Mouse (Mus musculus) spleen, adult 2 months (tissue): Measurements from ENCODE around the gene Htra2. TPM values are rescaled to one million over a fixed set of nuclear protein-coding genes. Genes with fewer than 3 reads are reported as not detected.

Experiments used
- DNase-seq, 2 experiments: peaks; one replicate each; pipeline versions ENCODE4 v3.0.0 to v3.0.0-alpha.2; 2012 to 2021; ENCODE audit warnings: low spot score in 2 of 2, low read depth in 1 of 2
- H3K27ac ChIP-seq: fragments of 200-500 bp; 2 replicates; pipeline ENCODE4 v1.5.1; 2012; ENCODE audit warnings: low read length, inconsistent platforms; ENCODE audit not compliant: insufficient read depth
- H3K27me3 ChIP-seq: fragments of 200-500 bp; 2 replicates; pipeline ENCODE4 v1.6.1; 2012; ENCODE audit warnings: mild to moderate bottlenecking, moderate library complexity, low read length, inconsistent platforms; ENCODE audit not compliant: control insufficient read depth, insufficient read depth
- H3K36me3 ChIP-seq: fragments of 200-500 bp; 2 replicates; pipeline ENCODE4 v1.6.1; 2012; ENCODE audit warnings: mild to moderate bottlenecking, low read length, inconsistent platforms; ENCODE audit not compliant: control insufficient read depth, insufficient read depth
- H3K4me1 ChIP-seq: fragments of 200-500 bp; 2 replicates; pipeline ENCODE4 v1.6.1; 2011; ENCODE audit warnings: inconsistent platforms; ENCODE audit not compliant: control insufficient read depth, insufficient read depth, insufficient read length
- H3K4me3 ChIP-seq: fragments of 200-500 bp; 2 replicates; pipeline ENCODE4 v1.5.1; 2011; ENCODE audit warnings: mild to moderate bottlenecking, inconsistent platforms; ENCODE audit not compliant: insufficient read depth, insufficient read length; ENCODE audit errors: extremely low read depth
- CTCF ChIP-seq: fragments of 200-500 bp; IDR thresholded peaks from 2 replicates; pipeline ENCODE4 v1.5.1; 2011; ENCODE audit warnings: mild to moderate bottlenecking, inconsistent platforms; ENCODE audit not compliant: insufficient read depth, insufficient read length, insufficient replicate concordance; ENCODE audit errors: extremely low read depth
- POLR2A ChIP-seq: fragments of 200-500 bp; IDR thresholded peaks from 2 replicates; pipeline ENCODE4 v1.6.1; 2011; ENCODE audit warnings: low read depth, low read length, inconsistent platforms
- WGBS: fragments of 180-500 bp; shearing (Covaris S2); methylation state at CpG from one replicate; pipeline ENCODE4 v1.1.7; 2018; 5-methylcytosine and 5-hydroxymethylcytosine counted together
- polyA plus RNA-seq: library from polyadenylated mRNA; depleted of rRNA; stranded (reverse); fragments of >200 nt; gene quantifications from 2 replicates; pipeline ENCODE4 v1.2.3, GENCODE M21; 2012

Htra2 gene
- polyA plus RNA-seq, 1 experiment, result 59.1 TPM

GRCm38 (mm10) chr6:83043993-83044392 lies 11.1 kb downstream of the Htra2 start:
- TF ChIP-seq CTCF (no peak), POLR2A (no peak)
- H3K27me3 ChIP-seq, result no peaks in the 10 kb centered on the region
- WGBS, result 92% methylated on average over 5 of the region's 5 CpGs
- no peak overlapping the region; the same call in 1 of the 2 replicates for H3K27ac ChIP-seq
- no peak for DNase-seq
- no peaks in the 10 kb centered on the region for H3K36me3 ChIP-seq
- H3K4me3 ChIP-seq, result no peak overlapping the region
- H3K4me1 ChIP-seq, result peaks cover 5% of the 10 kb centered on the region; the same call in 1 of the 2 replicates

GRCm38 (mm10) chr6:83043561-83043960 lies 11.5 kb downstream of the Htra2 start:
- TF ChIP-seq CTCF (no peak), POLR2A (no peak)
- Histone ChIP-seq H3K27me3 (no peaks in the 10 kb centered on the region), H3K4me3 (no peak overlapping the region), H3K4me1 (peaks cover 7% of the 10 kb centered on the region; the same call in 1 of the 2 replicates), H3K36me3 (no peaks in the 10 kb centered on the region), H3K27ac (no peak overlapping the region; the same call in 1 of the 2 replicates)
- DNase-seq, result no peak
- whole genome bisulfite sequencing, result 87% methylated on average over 6 of the region's 6 CpGs

DNA sequence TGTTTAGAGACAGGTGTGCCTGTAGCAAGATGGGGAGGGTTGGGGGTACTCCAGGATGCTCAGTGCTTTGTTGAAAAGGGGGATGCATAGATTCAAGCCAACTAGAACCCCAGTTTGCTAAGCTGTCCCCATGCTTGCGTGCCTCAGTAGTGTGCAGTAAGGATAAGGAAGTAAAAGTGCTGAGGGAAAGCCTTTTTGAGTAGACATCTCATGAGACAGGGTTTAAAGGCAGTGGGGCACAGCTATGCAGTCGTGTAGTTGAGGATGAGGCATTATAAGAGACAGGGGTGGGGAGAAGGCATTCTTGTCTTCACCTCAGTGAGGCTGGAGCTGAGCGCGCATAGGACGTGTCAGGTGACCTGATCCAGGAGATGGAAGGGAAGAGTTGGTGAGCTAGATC lies 14.5 kb downstream of the Htra2 start:
- peaks cover 11% of the 10 kb centered on the region; the same call in 1 of the 2 replicates for H3K4me1 ChIP-seq
- H3K27me3 ChIP-seq, result no peaks in the 10 kb centered on the region
- H3K4me3 ChIP-seq, result no peak overlapping the region
- TF ChIP-seq POLR2A, result no peak
- no peak for TF ChIP-seq CTCF
- 83% methylated on average over 5 of the region's 5 CpGs for WGBS
- H3K36me3 ChIP-seq, result no peaks in the 10 kb centered on the region
- DNase-seq, result no peak
- H3K27ac ChIP-seq, result 0 out of 2 replicates have a peak overlapping the region, but pooled peaks have one; percentile 48

DNA sequence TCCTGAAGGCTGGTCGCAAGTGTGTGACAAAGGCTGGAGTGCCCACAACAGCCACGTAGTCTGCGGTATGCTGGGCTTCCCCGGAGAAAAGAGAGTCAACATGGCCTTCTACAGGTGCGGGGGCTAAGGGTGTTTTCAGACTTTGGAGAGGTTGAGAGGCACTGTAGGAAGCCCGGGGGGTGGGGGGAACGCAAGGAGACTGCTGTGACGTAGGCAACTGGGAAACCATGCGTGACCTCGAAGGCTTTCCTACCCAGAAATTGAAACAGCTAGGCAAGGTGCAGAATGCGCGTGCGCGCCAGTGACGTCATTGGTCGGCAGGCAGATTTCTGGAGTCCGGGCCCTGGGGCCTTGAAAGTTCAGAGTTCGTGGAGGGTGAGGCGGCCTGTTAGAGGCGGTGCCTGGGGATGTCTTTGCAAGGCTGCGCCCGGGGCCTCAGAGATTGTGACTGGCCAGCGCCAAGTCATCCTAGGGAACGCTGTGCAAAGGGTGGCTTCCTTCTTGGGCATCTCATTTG lies 16.5 kb downstream of the Htra2 start:
- DNase-seq, result peak; percentile 81 to 94
- H3K27me3 ChIP-seq, result no peaks in the 10 kb centered on the region
- TF ChIP-seq POLR2A (no peak), CTCF (no peak)
- peak overlapping the region; percentile 51 for H3K4me3 ChIP-seq
- H3K27ac ChIP-seq, result peak overlapping the region; percentile 85
- 23% methylated on average over 24 of the region's 24 CpGs for WGBS
- H3K36me3 ChIP-seq, result no peaks in the 10 kb centered on the region
- peaks cover 7% of the 10 kb centered on the region; the same call in 1 of the 2 replicates for H3K4me1 ChIP-seq

- TF ChIP-seq CTCF (no peak), POLR2A (no peak)
- no peak overlapping the region for H3K4me3 ChIP-seq
- no peaks in the 10 kb centered on the region for H3K27me3 ChIP-seq
- H3K36me3 ChIP-seq, result peaks cover under 1% of the 10 kb centered on the region; the same call in 1 of the 2 replicates
- no peak overlapping the region for H3K27ac ChIP-seq
- WGBS, result 95% methylated on average over 8 of the region's 8 CpGs
- DNase-seq, result no peak
- peaks cover 7% of the 10 kb centered on the region; the same call in 1 of the 2 replicates for H3K4me1 ChIP-seq
Observed at GRCm38 (mm10) chr6:83037188-83037587, 17.9 kb downstream of the Htra2 start.

DNA sequence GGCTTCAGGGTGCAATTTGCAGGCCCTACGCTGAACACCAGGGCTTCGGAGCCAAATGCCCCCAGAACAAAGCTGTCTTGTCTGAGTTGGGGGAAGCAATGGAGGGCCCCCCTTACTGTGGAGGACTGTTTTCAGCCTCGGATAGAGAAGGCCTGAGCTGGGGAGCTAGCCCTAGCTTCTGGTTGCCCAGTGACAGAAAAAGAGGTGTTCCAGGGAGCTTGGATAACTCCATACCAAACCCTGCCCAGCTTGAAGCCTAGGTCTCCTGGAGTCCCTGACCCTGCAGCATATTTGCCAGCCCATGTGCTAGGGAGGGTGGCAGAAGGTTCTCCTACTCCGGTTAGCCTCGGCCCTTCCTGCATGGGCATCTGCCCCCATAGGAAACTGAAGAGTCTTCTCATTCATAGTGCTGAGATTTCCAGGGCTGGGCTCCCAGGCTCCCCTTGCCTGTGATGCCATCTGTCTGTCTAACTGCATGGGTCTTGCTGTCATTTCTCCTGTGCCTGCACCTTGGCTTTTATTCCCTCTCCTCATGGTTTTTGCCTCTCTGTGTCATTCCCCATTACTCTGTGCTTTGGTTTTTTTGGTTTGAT lies 20.5 kb downstream of the Htra2 start:
- Histone ChIP-seq H3K4me3 (no peak overlapping the region), H3K36me3 (peaks cover 13% of the 10 kb centered on the region), H3K4me1 (peaks cover 7% of the 10 kb centered on the region; the same call in 1 of the 2 replicates), H3K27me3 (no peaks in the 10 kb centered on the region), H3K27ac (no peak overlapping the region)
- TF ChIP-seq CTCF (no peak), POLR2A (no peak)
- WGBS, result 92% methylated on average over 5 of the region's 5 CpGs
- DNase-seq, result no peak

DNA sequence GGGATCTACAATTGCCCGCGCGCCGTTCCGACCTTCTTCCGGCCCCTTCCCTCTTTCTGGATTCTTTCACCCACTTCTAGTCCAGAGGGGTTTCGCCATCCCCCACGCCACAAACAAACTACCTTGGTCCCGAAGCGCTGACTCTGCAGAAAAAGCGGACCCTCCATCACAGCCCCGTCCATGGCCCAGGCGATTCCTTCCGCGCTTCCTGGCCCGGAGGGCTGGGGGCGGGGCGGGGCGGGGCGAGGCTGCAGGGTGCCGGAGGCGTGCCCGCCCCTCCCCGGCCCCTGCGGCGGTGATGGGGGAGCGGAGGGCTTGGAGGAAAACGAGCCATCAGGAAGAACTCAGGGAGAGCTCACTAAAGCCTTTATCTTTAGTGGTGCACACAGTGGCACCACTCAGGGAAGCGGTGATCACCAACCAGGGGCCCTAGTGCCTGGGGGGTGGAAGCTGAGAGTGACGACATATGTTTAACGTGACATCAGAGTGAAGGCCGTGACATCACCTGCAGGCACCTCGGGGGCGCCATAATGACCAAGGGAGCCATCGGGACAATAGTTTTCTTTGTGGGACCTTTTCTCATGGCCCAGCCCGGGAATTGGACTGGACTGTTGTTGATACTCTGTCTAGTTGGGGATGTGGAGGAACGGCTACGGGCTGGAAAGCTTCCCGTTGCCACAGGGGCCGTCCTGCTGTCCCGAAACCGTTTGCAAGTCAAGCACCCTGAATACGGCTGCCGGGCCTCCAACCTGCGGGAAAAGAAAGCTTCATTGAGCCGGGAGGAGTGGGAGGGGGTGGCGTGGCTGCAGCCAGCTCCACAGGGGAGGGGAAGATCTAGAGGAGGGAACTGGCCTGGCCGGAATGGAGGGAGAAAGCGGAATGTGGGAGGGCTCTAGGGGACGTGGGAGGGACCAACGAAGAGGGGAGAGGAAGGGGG lies 21.6 kb downstream of the Htra2 start, which contains the start of the genes Dok1 and Loxl3:
Gene Dok1 (minus strand): TSS at position 223 of the 937 bp plus-strand sequence.
Gene Loxl3 (plus strand): TSS at position 925 of the 937 bp plus-strand sequence.
- H3K27me3 ChIP-seq, result no peaks in the 10 kb centered on the region
- H3K4me1 ChIP-seq, result peaks cover 4% of the 10 kb centered on the region; the same call in 1 of the 2 replicates
- peak; percentile 41 to 65 for DNase-seq
- peak within 1 kb of the TSS; percentile 83 for H3K27ac ChIP-seq
- 3% methylated on average over 51 of the region's 51 CpGs for WGBS
- peak within 1 kb of the TSS; percentile 96 for H3K4me3 ChIP-seq
- TF ChIP-seq CTCF (no peak), POLR2A (peak; percentile 51; the same call in 1 of the 2 replicates)
- peaks cover 13% of the 10 kb centered on the region for H3K36me3 ChIP-seq
